ENCODE assay signal across 8 mouse cellular contexts in the genomic region with DNA sequence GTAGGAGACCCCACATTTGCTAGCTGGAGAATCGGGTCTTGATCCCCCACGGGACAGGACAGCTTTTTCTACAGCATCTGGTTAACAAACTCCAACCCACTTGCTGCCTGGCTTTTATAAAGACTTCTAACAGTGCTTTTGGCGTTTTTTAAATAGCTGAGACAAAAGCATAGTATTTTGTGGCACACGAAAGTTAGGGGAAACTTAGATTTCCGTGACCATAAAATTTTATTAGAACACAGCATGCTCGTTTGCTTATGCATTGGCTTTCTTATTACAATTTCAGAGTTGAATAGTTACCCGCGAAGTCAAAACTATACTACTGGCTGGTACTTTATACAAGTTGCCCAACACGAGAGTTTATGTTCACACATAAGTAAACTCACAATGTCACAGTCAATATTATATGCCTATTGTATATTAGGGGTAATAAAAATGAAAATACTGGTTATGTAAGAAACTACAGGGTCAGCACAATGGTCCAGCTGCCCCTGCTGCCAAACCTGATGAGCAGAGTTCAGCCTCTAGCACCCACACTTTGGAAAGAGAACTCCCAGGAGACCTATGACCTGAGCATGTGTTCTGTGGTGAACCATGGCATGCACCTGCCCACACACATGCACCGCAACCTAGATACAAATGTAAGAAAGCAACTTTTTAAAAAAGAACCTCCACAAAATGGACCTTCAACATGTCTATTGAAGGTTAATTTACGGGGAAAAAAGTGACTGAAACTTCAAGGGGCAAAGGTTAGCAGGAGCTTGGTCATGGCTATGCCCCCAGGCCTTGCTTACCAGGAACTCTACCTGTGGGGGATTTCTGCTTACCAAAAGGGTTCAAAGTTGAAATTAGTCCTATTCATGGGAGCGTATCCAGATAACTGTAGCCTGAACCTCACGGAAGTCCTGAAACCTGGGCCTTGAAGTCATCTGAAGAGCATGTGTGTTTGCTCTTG. TPM values are rescaled to one million over a fixed set of nuclear protein-coding genes. Genes with fewer than 3 reads are reported as not detected.
DNase-seq lines count a peak whose midpoint lies in the region; ATAC-seq and TF ChIP-seq lines count a peak whose summit lies in the region.

No protein-coding gene starts in this region.

- H3K4me1 ChIP-seq in heart, embryonic 15.5 days (replicated peaks), result peaks cover 16% of the 10 kb centered on the region
- H3K4me1 ChIP-seq in embryonic facial prominence, embryonic 11.5 days (ENCODE audit: control insufficient read depth, insufficient read depth, low read length), result no peaks in the 10 kb centered on the region
- no peaks in the 10 kb centered on the region for H3K4me1 ChIP-seq in midbrain, postnatal 0 days (ENCODE audit: insufficient read depth, low read length)

- no peaks in the 10 kb centered on the region for H3K36me3 ChIP-seq in heart, embryonic 15.5 days
- H3K36me3 ChIP-seq in embryonic facial prominence, embryonic 11.5 days (replicated peaks; ENCODE audit: control insufficient read depth, insufficient read depth, low read depth, low read length), result no peaks in the 10 kb centered on the region; the same call in 1 of the 2 replicates
- H3K36me3 ChIP-seq in midbrain, postnatal 0 days (ENCODE audit: insufficient read depth, low read length), result no peaks in the 10 kb centered on the region

- ATAC-seq in heart, embryonic 15.5 days (replicated peaks; ENCODE audit: insufficient number of reproducible peaks, insufficient read depth, low FRiP score, low read depth), result no peak
- no peak for ATAC-seq in embryonic facial prominence, embryonic 11.5 days (replicated peaks; ENCODE audit: insufficient number of reproducible peaks, low FRiP score, low TSS enrichment, low read depth)
- no peak for ATAC-seq in midbrain, postnatal 0 days (ENCODE audit: low FRiP score)

- no peak for DNase-seq in heart, adult 9 months (ENCODE audit: low spot score in 2 of 2)
- DNase-seq in embryonic facial prominence, embryonic 11.5 days (ENCODE audit: low spot score), result no peak
- peak; percentile 86 for DNase-seq in kidney, adult 9 months
- no peak for DNase-seq in midbrain, postnatal 0 days (ENCODE audit: low spot score)
- DNase-seq in frontal cortex, postnatal 36 days (ENCODE audit: low spot score in 2 of 2), result no peak
- no peak for DNase-seq in gastrocnemius, adult 18-20 months (ENCODE audit: low spot score)
- no peak for DNase-seq in urinary bladder, adult 18-20 months (ENCODE audit: low spot score in 2 of 2)

- no peak for TF ChIP-seq CTCF in midbrain, postnatal 0 days (IDR thresholded peaks at IDR 0.05)

- peak overlapping the region; percentile 77 for H3K4me2 ChIP-seq in heart, embryonic 15.5 days
- peak overlapping the region; percentile 92 for H3K4me2 ChIP-seq in embryonic facial prominence, embryonic 11.5 days (ENCODE audit: low read depth, low read length)
- H3K4me2 ChIP-seq in midbrain, postnatal 0 days (ENCODE audit: low read depth, low read length, poor library complexity, severe bottlenecking), result peak overlapping the region; percentile 97

- WGBS in heart, embryonic 15.5 days, result 68% methylated on average over 13 of the region's 13 CpGs
- 60% methylated on average over 13 of the region's 13 CpGs for WGBS in embryonic facial prominence, embryonic 11.5 days
- whole genome bisulfite sequencing in midbrain, postnatal 0 days, result 65% methylated on average over 13 of the region's 13 CpGs

- H3K9me3 ChIP-seq in heart, embryonic 15.5 days (replicated peaks), result no peaks in the 10 kb centered on the region
- no peaks in the 10 kb centered on the region for H3K9me3 ChIP-seq in embryonic facial prominence, embryonic 11.5 days (replicated peaks; ENCODE audit: control insufficient read depth, low read length)
- no peaks in the 10 kb centered on the region for H3K9me3 ChIP-seq in midbrain, postnatal 0 days (ENCODE audit: low read length)

- H3K9ac ChIP-seq in heart, embryonic 15.5 days, result peak overlapping the region; percentile 78
- peak overlapping the region; percentile 52 for H3K9ac ChIP-seq in embryonic facial prominence, embryonic 11.5 days (replicated peaks; ENCODE audit: low read length)
- H3K9ac ChIP-seq in midbrain, postnatal 0 days (replicated peaks; ENCODE audit: low read length, poor library complexity, severe bottlenecking), result no peak overlapping the region

- H3K27ac ChIP-seq in heart, embryonic 15.5 days, result no peak overlapping the region
- H3K27ac ChIP-seq in embryonic facial prominence, embryonic 11.5 days (replicated peaks; ENCODE audit: low read depth, low read length), result no peak overlapping the region
- no peak overlapping the region for H3K27ac ChIP-seq in midbrain, postnatal 0 days (ENCODE audit: low read depth, low read length)

- H3K27me3 ChIP-seq in heart, embryonic 15.5 days, result no peaks in the 10 kb centered on the region
- no peaks in the 10 kb centered on the region for H3K27me3 ChIP-seq in embryonic facial prominence, embryonic 11.5 days (ENCODE audit: control insufficient read depth, insufficient read depth, low read length)
- no peaks in the 10 kb centered on the region; the same call in 1 of the 2 replicates for H3K27me3 ChIP-seq in midbrain, postnatal 0 days (ENCODE audit: insufficient read depth, low read length)

- H3K4me3 ChIP-seq in heart, embryonic 15.5 days, result peak overlapping the region; percentile 94
- peak overlapping the region; percentile 74 for H3K4me3 ChIP-seq in embryonic facial prominence, embryonic 11.5 days (ENCODE audit: low read depth, low read length)
- peak overlapping the region; percentile 75 for H3K4me3 ChIP-seq in midbrain, postnatal 0 days (ENCODE audit: low read depth, low read length)

RNA-seq across cellular contexts. Expression of gene Nmrk1, which starts 0.8 kb away (rescaled TPM):
- 6.5 and 7.7 TPM in 2 replicates for polyA plus RNA-seq in heart, embryonic 15.5 days (2015; fragmentation: Nextera tagmentation; extraction: Ambion mirVana)
- 5.1 and 8.0 TPM in 2 replicates for polyA plus RNA-seq in embryonic facial prominence, embryonic 11.5 days (2014; fragmentation: Nextera tagmentation; extraction: Ambion mirVana)
- total RNA-seq in midbrain, postnatal 0 days (2014; rRNA removed), result 3.4 and 3.9 TPM in 2 replicates
- polyA plus RNA-seq in midbrain, postnatal 0 days (2015; fragmentation: Nextera tagmentation; extraction: Ambion mirVana), result 3.9 and 4.3 TPM in 2 replicates
- total RNA-seq in gastrocnemius, adult 18-20 months (2021), result 1 to 10 TPM; 2.6 to 3.5 TPM

RNA-seq across cellular contexts. Expression of gene Ostf1, which starts 0.9 kb away (rescaled TPM):
- polyA plus RNA-seq in heart, embryonic 15.5 days (2015; fragmentation: Nextera tagmentation; extraction: Ambion mirVana), result 75.4 and 88.8 TPM in 2 replicates
- polyA plus RNA-seq in embryonic facial prominence, embryonic 11.5 days (2014; fragmentation: Nextera tagmentation; extraction: Ambion mirVana), result 40.9 and 49.8 TPM in 2 replicates
- 17.7 and 22.7 TPM in 2 replicates for total RNA-seq in midbrain, postnatal 0 days (2014; rRNA removed)
- polyA plus RNA-seq in midbrain, postnatal 0 days (2015; fragmentation: Nextera tagmentation; extraction: Ambion mirVana), result 32.8 and 37.6 TPM in 2 replicates
- 10 to 100 TPM; 24.2 to 24.3 TPM for total RNA-seq in gastrocnemius, adult 18-20 months (2021)

RNA-seq across cellular contexts. Expression of gene Carnmt1, which starts 38.1 kb away (rescaled TPM):
- 23.5 and 25.4 TPM in 2 replicates for polyA plus RNA-seq in heart, embryonic 15.5 days (2015; fragmentation: Nextera tagmentation; extraction: Ambion mirVana)
- 36.4 and 37.1 TPM in 2 replicates for polyA plus RNA-seq in embryonic facial prominence, embryonic 11.5 days (2014; fragmentation: Nextera tagmentation; extraction: Ambion mirVana)
- 8.2 and 10.7 TPM in 2 replicates for total RNA-seq in midbrain, postnatal 0 days (2014; rRNA removed)
- 9.8 and 11.5 TPM in 2 replicates for polyA plus RNA-seq in midbrain, postnatal 0 days (2015; fragmentation: Nextera tagmentation; extraction: Ambion mirVana)
- total RNA-seq in gastrocnemius, adult 18-20 months (2021), result 100 to 1,000 TPM; 129 to 137 TPM
